Mouse (Mus musculus) gastrocnemius, postnatal 36 days (tissue): ENCODE results near the gene Slc25a45. TPM values are rescaled to one million over a fixed set of nuclear protein-coding genes. Genes with fewer than 3 reads are reported as not detected.

ENCODE experiments used
- DNase-seq, 2 experiments: peaks; one replicate each; pipeline ENCODE4 v3.0.0; 2022
- intact Hi-C: fragments of 180-260 bp; cut with DNase I; formaldehyde crosslinking; loops from one replicate; pipeline ENCODE4 v1.15.1; 2025
- total RNA-seq, 2 experiments: library from RNA; stranded (reverse); gene quantifications; 2 replicates each; pipeline ENCODE4 v1.2.3; 2021

Gene Slc25a45
- total RNA-seq, 2 experiments from 2014 or later = 0.99 to 1.0 TPM

- intact Hi-C loops = loop anchor here (1.0 to 5.0 kb wide), 3 partner anchors 18 to 93 kb away; partner anchors contain the start of gene Capn1
- peak; percentile 94 to 99 for DNase-seq
These were observed 47.1 kb downstream of the Slc25a45 start, which contains the start of gene Cdc42ep2 for GRCm38 (mm10) chr19:5924713-5925093. Gene Cdc42ep2, minus strand, starts transcription at chr19:5924816.

GRCm38 (mm10) chr19:5925311-5925855, 47.8 kb downstream of the Slc25a45 start:
- intact Hi-C loops = loop anchor here (2.0 kb wide), 1 partner anchor 17 kb away; no protein-coding TSS in a partner anchor
- no peak for DNase-seq

- no peak for DNase-seq
- intact Hi-C loops = no loop called here
These were observed 49.4 kb downstream of the Slc25a45 start for GRCm38 (mm10) chr19:5927026-5927425.

- intact Hi-C loops = no loop called here
- no peak for DNase-seq
These were observed 49.9 kb downstream of the Slc25a45 start for GRCm38 (mm10) chr19:5927532-5927931.

GRCm38 (mm10) chr19:5928104-5928503, 50.5 kb downstream of the Slc25a45 start:
- intact Hi-C loops = no loop called here
- DNase-seq = no peak

GRCm38 (mm10) chr19:5928546-5928945, 50.9 kb downstream of the Slc25a45 start:
- no peak for DNase-seq
- intact Hi-C loops = no loop called here

GRCm38 (mm10) chr19:5929634-5930596, 52.3 kb downstream of the Slc25a45 start:
- peak in 1 of 2 experiments; percentile 54 for DNase-seq
- intact Hi-C loops = no loop called here

- intact Hi-C loops = no loop called here
- peak in 1 of 2 experiments; percentile 38 for DNase-seq
These were observed 57.7 kb downstream of the Slc25a45 start for GRCm38 (mm10) chr19:5935266-5935665.

Other genes with a start within 250 kb of the Slc25a45 start
- 10 to 100 TPM; 12.4 to 14.9 TPM for gene Rela, start 240.3 kb upstream of the Slc25a45 start, total RNA-seq
- 1 to 10 TPM; 6.9 to 9.5 TPM for gene Sipa1, start 214.1 kb upstream of the Slc25a45 start, total RNA-seq
- gene Map3k11, start 189.1 kb upstream of the Slc25a45 start, total RNA-seq = 10 to 100 TPM; 10.8 to 11.3 TPM
- 10 to 100 TPM; 12.2 to 15.2 TPM for gene Pcnx3, start 188.9 kb upstream of the Slc25a45 start, total RNA-seq
- gene Kcnk7, start 173.4 kb upstream of the Slc25a45 start, total RNA-seq = not detected
- gene Ehbp1l1, start 151.5 kb upstream of the Slc25a45 start, total RNA-seq = 100 to 1,000 TPM; 235 to 261 TPM
- 10 to 100 TPM; 19.7 to 22.8 TPM for gene Fam89b, start 148.2 kb upstream of the Slc25a45 start, total RNA-seq
- 10 to 100 TPM; 43.4 to 44.2 TPM for gene Ltbp3, start 136.9 kb upstream of the Slc25a45 start, total RNA-seq
- 10 to 100 TPM; 70.8 to 71.1 TPM for gene Scyl1, start 106.4 kb upstream of the Slc25a45 start, total RNA-seq
- gene Frmd8, start 2.5 kb upstream of the Slc25a45 start, total RNA-seq = 1 to 10 TPM; 4.5 to 5.0 TPM
- under 1 TPM in 1 of 2 experiments, not detected in 1; 0.20 TPM for gene Tigd3, start 16.3 kb downstream of the Slc25a45 start, total RNA-seq
- 10 to 100 TPM; 75.1 to 81.4 TPM for gene Dpf2, start 35.2 kb downstream of the Slc25a45 start, total RNA-seq
- gene Cdc42ep2, start 47.0 kb downstream of the Slc25a45 start, total RNA-seq = 10 to 100 TPM; 10.1 to 12.4 TPM
- gene Pola2, start 86.4 kb downstream of the Slc25a45 start, total RNA-seq = 10 to 100 TPM in 1 of 2 experiments, 1 to 10 TPM in 1; 8.6 to 11.6 TPM
- not detected for gene Slc22a20, start 108.3 kb downstream of the Slc25a45 start, total RNA-seq
- 10 to 100 TPM; 82.6 to 95.2 TPM for gene Capn1, start 138.1 kb downstream of the Slc25a45 start, total RNA-seq
- gene Syvn1, start 168.8 kb downstream of the Slc25a45 start, total RNA-seq = 10 to 100 TPM; 14.4 to 15.8 TPM
- 10 to 100 TPM; 25.8 TPM for gene Mrpl49, start 180.0 kb downstream of the Slc25a45 start, total RNA-seq
- gene Fau, start 180.0 kb downstream of the Slc25a45 start, total RNA-seq = 100 to 1,000 TPM; 333 to 400 TPM
- gene Znhit2, start 183.4 kb downstream of the Slc25a45 start, total RNA-seq = 1 to 10 TPM; 7.6 to 9.0 TPM
- 1 to 10 TPM; 4.9 to 5.1 TPM for gene Tm7sf2, start 190.6 kb downstream of the Slc25a45 start, total RNA-seq
- 10 to 100 TPM; 15.7 to 19.3 TPM for gene Vps51, start 199.4 kb downstream of the Slc25a45 start, total RNA-seq
- gene Tmem262, start 202.2 kb downstream of the Slc25a45 start, total RNA-seq = not detected
- not detected for gene Gm28374, start 204.4 kb downstream of the Slc25a45 start, total RNA-seq
- 10 to 100 TPM; 10.2 to 10.3 TPM for gene Zfpl1, start 207.1 kb downstream of the Slc25a45 start, total RNA-seq
- under 1 TPM in 1 of 2 experiments, not detected in 1; 0.28 TPM for gene Cdca5, start 207.2 kb downstream of the Slc25a45 start, total RNA-seq
- gene AC131692.1, start 216.6 kb downstream of the Slc25a45 start, total RNA-seq = not detected
- gene Naaladl1, start 228.0 kb downstream of the Slc25a45 start, total RNA-seq = not detected
- gene Sac3d1, start 240.8 kb downstream of the Slc25a45 start, total RNA-seq = 1 to 10 TPM; 8.7 to 9.8 TPM